Mouse (Mus musculus) liver, adult 2 months (tissue): ENCODE measurements around the gene H2-Eb2.

Experiments used
- CTCF ChIP-seq: fragments of 200-500 bp; IDR thresholded peaks from 2 replicates; pipeline ENCODE4 v1.5.1; 2011; ENCODE audit warnings: low read depth, low read length, control low read depth
- POLR2A ChIP-seq: fragments of 200-500 bp; IDR thresholded peaks from 2 replicates; pipeline ENCODE4 v1.6.1; 2011; ENCODE audit warnings: low read length, control low read depth; ENCODE audit not compliant: insufficient read depth; ENCODE audit errors: extremely low read depth

DNA sequence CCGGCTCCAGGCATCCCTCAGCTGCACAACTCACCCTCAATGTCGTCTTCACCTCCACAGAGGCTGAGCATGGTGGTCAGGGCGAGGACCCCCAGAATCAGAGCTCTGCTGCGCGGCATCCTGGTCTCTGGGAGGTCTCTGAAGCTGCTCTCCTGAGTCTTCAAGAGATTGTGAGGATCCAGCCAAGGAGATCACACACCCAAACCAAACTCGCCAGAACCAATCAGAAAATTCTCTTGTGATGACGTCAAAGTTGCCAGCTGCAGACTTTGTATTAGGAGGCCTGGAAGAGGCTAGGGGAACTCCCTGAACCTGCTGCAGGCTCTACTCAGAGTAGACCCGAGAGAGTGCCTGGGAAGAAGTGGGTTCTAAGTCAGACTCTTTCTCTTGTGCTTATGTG, 37.8 kb upstream of the H2-Eb2 start, which contains the start of gene H2-Aa:
- TF ChIP-seq CTCF (no peak), POLR2A (no peak)
